Mouse (Mus musculus) testis, postnatal 10 days (tissue): ENCODE measurements around the gene Hagh.
A peak's percentile ranks its signal among the peaks of the same experiment; 100 is the strongest.

Source experiments
- DNase-seq: peaks from one replicate; pipeline ENCODE4 v3.0.0; 2021; ENCODE audit warnings: low spot score

The Hagh gene

DNA sequence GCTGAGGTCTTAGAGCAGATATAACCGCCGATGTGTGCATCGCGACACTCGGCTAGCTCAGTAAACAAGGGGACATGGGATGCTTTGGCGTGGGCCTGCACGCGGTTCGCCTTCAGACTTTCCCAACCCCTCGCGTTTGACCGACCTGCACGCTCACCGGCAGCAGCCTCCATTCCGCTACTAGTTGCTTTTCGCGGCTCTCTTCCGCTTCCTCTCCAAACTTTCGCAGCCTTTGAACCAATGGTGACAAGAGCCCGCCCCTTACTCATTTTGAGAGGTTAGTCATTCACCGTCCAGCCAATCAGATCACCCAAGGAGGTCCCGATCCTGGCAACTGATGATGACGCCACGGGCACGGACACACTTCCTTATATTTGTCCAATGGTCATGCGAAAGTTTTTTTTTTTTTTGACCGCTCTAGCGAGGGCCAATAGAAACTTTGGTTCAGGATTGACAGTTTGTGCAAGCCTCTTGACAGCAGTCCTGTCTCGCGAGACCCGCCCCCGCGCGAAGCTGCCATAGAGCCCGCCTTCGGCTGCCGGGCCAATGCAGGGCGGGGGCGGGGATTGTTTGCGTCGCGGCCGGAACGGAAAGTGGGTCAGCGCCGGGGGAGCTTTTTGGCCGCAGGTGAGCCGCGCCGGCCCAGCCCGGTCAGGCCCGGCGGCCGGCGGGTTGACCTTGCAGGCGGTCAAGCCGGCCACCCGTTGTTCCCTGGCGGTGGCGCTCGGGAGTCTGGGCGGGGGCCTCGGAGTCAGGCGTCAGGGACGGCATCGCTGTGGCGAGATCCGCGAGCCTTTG lies 46.4 kb downstream of the Hagh start, which contains the start of the genes Nubp2 and Spsb3:
Gene Nubp2, minus strand, starts transcription at position 216 of the 798 bp plus-strand sequence.
Gene Spsb3, plus strand, starts transcription at position 510 of the 798 bp plus-strand sequence.
- DNase-seq = peak; percentile 99

- no peak for DNase-seq
Measured at GRCm38 (mm10) chr17:24886932-24887271, 47.0 kb downstream of the Hagh start.

- no peak for DNase-seq
Measured at GRCm38 (mm10) chr17:24887291-24888080, 47.5 kb downstream of the Hagh start.

GRCm38 (mm10) chr17:24888862-24889261 lies 48.9 kb downstream of the Hagh start:
- DNase-seq = no peak

- DNase-seq = no peak
Measured at GRCm38 (mm10) chr17:24890151-24891092, 50.5 kb downstream of the Hagh start.

DNA sequence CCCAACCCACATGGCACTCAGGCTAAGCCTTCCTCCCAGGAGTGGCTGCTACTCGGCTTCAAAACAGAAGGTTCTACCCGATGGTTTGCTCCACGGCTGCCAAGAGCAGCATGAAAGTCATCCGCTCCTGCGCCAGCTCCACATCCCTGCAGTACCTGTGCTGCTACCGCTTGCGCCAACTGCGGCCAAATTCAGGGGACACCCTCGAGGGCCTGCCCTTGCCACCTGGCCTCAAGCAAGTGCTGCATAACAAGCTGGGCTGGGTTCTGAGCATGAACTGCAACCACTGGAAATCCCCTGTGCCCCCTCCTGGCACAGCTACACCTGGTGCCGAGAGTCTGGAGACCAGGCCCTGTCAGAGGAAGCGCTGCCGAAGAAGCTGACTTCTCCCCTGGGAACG lies 51.4 kb downstream of the Hagh start:
- no peak for DNase-seq

GRCm38 (mm10) chr17:24892785-24893184 lies 52.8 kb downstream of the Hagh start:
- DNase-seq = no peak

GRCm38 (mm10) chr17:24893276-24893675 lies 53.3 kb downstream of the Hagh start:
- DNase-seq = no peak

DNA sequence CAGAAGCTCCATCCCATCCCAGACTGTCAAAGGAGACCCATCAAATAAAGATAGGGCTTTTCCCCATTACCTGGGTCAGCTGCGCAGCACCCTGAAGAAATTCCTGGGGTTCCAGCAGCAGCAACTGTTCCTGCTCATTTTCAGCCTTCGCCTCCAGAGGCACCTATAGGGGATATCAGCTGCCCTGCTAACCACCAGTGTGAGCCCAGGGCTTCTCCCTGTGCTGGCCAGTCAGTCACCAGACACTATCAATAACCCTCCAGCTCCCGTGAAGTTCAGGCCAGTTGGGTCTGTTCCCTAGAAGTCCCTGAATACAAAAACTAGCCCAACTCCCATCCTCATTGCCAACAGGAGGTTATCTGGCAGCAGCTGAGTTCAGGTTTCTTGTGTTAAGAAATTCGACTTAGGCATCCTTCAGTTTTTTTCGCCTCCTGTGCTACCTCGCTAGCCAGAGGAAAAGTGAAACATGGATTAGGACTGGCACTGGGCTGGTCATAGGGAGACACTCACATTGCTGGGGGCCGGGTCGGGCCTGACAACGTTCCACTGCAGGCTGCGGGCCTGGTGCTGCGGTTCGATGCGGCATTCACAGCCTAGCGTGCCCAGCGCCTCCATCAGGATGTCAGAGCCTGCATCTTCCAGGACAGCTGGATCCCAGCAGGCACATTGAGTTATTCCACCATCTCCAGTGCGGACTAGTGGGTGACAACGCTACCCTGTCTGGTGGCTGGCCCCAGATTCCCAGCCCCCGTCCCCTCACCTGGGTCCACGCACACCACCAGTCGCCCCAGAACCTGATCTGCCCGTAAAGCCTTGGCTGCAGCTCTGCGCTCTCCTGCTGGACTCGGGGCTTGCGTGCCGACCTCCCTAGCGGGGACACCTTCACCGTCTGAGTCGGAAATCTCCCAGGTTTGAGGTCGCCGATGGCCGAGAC lies 54.4 kb downstream of the Hagh start:
- DNase-seq = no peak

GRCm38 (mm10) chr17:24894995-24895547 lies 55.1 kb downstream of the Hagh start, which contains the start of the genes Eme2 and Mrps34:
TSS of gene Eme2 (minus strand) at chr17:24895087.
TSS of gene Mrps34 (plus strand) at chr17:24895116.
- peak; percentile 83 for DNase-seq

DNA sequence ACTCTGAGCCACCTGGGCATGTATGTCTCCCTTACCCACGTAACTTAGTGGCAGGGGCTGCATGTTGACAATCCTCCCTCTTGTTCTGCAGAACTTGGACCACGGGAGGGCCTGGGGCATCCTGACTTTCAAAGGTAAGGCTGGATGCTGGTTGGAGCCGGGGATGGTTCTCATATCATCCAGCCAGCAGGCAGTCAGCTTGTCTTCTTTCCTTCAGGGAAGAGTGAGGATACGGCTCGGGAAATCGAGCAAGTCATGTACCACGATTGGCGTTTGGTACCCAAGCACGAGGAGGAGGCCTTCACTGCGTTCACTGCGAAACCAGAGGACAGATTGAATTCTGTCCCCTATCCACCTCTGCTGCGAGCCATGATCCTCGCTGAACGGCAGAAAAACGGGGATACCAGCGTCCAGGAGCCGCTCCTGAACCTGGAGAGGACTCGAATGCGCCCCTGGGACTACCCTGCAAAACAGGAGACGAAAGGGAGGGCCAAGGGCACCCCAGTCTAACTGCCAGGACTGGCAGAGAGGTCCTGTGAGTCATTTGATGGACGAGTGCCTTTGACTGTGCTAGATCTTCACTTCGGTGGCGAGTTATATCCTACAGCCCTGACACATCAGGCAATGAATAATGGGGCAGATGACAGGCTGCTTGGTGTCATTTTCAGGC lies 55.8 kb downstream of the Hagh start:
- no peak for DNase-seq

DNA sequence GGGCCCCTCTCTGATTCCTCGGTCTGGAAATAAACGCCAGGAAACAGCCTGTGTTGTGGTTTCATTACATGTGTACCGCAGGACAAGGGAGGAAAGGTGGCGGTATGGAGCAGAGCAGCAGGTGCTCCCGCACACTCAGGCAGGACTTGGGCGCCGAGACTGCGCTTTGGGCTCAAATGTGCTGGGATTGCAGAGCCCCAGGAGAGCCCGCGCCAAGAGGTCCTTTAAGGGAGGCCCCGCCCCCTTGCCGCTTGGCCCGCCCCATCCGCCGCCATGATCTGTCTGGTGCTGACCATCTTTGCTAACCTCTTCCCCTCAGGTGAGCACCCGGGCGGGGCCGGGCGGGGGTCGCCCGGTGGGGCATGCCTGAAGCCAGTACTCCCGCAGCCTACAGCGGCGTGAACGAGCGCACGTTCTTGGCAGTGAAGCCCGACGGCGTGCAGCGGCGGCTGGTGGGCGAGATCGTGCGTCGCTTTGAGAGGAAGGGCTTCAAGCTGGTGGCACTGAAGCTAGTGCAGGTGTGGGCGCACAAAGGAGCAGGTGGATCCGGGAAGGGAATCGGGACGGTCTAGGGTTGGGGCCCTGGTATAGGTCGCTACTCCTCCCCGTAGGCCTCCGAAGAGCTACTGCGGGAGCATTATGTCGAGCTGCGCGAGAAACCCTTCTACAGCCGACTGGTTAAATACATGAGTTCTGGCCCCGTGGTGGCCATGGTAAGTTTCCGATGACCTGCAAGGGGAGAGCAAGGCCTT lies 56.5 kb downstream of the Hagh start, which contains the start of gene Nme3:
Gene Nme3, plus strand, starts transcription at position 260 of the 752 bp plus-strand sequence.
- peak; percentile 85 for DNase-seq

DNA sequence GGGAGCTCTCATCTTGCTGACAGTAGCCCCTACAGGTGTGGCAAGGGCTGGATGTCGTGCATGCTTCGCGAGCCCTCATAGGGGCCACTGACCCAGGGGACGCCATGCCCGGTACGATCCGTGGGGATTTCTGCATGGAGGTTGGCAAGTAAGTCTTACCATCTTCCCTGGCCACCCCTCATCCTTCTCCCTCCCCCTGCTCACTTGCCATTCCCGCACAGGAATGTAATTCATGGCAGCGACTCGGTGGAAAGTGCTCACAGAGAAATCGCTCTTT lies 57.0 kb downstream of the Hagh start:
- no peak for DNase-seq

DNA sequence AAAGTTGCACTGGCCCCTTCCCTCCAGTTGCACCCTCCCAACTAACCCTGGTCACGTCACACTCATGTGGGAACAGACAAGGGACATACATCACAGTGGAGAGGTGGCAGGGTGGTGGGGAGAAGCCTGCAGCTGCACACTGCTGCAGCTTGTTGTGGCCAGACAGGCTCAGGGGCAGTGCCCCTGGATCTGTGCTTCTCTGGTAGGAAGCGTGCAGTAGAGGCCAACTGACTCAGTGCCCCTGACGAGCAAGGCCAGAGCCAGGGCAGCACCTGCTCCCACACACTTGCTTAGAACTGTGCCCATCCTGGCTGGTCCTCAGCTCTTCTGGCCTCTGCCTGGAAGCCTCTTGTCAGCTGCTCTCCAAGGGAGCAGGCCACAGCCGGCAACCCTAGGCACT lies 57.7 kb downstream of the Hagh start:
- DNase-seq = no peak

DNA sequence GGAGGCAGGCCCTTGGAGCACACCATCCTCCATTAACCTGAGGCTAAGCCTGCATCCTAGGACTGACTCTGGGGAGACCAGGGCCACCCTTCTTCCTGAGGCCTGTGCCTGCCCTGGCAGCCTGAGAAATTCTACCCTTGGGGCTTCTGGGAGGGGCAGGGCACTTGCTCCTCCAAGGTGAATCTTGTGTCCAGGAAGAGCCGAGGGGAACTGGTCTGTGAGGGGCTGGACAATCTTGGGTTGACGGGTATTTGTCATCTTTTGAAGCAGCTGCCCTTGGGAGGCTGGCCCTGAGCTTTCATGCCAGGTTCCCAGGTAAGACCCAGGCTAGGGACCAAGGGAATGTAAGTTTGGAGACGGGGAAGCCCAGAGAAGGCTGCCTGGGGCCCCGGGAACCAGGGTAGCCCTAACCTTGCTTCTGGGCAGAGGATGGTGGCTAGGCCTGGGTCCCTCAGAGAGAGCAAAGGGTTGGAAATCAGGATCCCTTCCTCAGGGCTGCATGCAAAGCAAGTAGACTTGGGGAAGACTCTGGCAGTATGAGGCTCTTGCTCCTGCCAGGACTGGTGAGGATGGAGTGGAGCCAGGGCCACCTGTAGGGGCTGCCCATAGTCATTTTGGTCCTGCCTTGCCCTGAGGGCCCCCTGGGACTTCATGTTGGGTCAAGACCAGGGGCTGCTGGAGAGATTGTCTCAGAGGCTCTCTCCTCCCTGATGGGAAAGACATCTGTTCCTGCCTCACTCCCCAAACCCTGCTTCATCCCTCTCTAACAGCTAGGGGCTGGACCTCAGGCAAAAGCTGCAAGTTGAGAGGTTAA lies 58.3 kb downstream of the Hagh start:
- no peak for DNase-seq

DNA sequence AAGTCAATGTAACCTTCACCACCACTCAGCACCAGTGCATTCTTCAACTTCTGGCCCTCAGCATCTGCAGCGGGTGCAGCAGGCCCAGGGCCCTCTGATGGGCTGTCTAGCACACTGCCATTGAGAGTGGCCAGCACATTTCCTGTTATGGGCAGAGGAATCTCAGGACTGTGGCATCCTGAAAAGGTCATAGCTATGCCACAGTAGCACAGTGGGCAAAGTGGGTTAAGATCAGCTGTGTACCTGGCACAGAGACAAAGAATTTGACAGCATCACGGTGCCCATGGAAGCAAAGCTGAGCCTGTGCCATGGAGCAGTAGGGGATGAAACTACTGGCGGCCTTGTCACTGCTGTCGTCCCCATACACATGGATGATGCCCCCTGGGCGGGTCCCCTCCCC lies 59.2 kb downstream of the Hagh start:
- DNase-seq = no peak

GRCm38 (mm10) chr17:24900014-24900413 lies 60.1 kb downstream of the Hagh start:
- no peak for DNase-seq

DNA sequence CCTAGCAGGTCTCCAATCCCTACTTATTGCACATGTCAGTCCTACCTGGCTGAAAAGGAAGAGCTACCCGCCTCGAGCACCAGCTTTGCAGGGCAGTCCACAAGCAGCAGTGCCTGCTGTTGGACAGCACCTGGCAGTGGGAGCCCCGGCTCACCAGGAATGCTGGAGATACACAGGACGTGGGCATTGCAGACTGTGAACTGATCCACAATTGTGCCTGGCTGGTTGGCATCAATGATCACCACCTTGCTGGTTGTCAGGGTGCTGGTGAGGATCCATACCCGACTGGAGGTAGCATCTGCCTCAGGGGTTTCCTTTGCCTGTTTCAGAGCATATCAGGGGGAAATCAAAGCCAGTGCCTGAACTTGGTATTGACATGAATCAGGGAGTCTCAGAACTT lies 62.2 kb downstream of the Hagh start:
- no peak for DNase-seq
